Mouse (Mus musculus) lung, postnatal 0 days (tissue): ENCODE data around the gene H2-K1.

Experiments
- CTCF ChIP-seq: IDR thresholded peaks from 2 replicates; pipeline ENCODE4 v1.5.1; 2016; ENCODE audit warnings: antibody characterized with exemption, mild to moderate bottlenecking
- EP300 ChIP-seq: IDR thresholded peaks from 2 replicates; pipeline ENCODE4 v1.6.1; 2016; ENCODE audit warnings: antibody characterized with exemption, mild to moderate bottlenecking, control low read depth

GRCm38 (mm10) chr17:33954646-33955554 is 45.2 kb downstream of the H2-K1 start:
- TF ChIP-seq EP300, result 0 out of 2 replicates have a peak, but pooled peaks have one; percentile 13
- TF ChIP-seq CTCF, result no peak
